Mouse (Mus musculus): Measurements from ENCODE around the gene Cog7. TPM values are rescaled to one million over a fixed set of nuclear protein-coding genes. Genes with fewer than 3 reads are reported as not detected.

Cog7 gene
- total and polyA plus RNA-seq, 3 experiments = 9.0 to 32.7 (median 19.3) TPM

DNA sequence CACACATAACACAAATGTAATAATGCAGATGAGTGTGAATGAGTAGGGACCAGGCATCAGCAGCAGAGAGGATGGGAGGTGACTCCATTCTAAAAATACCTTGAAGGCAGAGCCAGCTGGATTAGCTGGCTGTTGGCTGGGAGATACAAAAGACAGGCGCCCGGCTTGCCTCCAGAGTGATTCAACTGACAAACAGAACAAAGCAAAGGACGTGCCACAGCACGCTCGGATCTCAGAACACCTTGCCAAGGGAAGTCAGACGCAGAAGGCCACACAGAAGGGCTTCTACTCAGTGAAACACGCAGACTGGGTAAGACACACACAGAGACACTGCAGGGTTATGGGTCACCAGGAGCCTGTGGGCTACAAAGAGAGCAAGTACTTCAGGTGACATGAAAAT lies 140.7 kb downstream of the Cog7 start:
- no peak for ATAC-seq (ENCODE audit: extremely low read depth, insufficient number of reproducible peaks, low FRiP score, poor library complexity, severe bottlenecking)
- Histone ChIP-seq H3K27me3 (ENCODE audit: insufficient read depth, low read length) (no peaks in the 10 kb centered on the region; the same call in 1 of the 2 replicates), H3K4me1 (ENCODE audit: insufficient read depth, low read depth, low read length) (no peaks in the 10 kb centered on the region), H3K36me3 (replicated peaks) (no peaks in the 10 kb centered on the region), H3K9me3 (replicated peaks) (no peaks in the 10 kb centered on the region), H3K4me3 (ENCODE audit: low read depth, low read length) (no peak overlapping the region)
- DNase-seq (ENCODE audit: low spot score) = no peak
- TF ChIP-seq GATA2 (IDR thresholded peaks at IDR 0.05; ENCODE audit: borderline replicate concordance, low read depth, low read length) (no peak), POLR2AphosphoS5 (IDR thresholded peaks at IDR 0.05; ENCODE audit: insufficient replicate concordance, low read depth, low read length) (no peak), TAL1 (conservative IDR thresholded peaks at IDR 0.05; ENCODE audit: low read depth, low read length) (no peak), GATA1 (IDR thresholded peaks at IDR 0.05; ENCODE audit: borderline replicate concordance, low read length) (no peak)

DNA sequence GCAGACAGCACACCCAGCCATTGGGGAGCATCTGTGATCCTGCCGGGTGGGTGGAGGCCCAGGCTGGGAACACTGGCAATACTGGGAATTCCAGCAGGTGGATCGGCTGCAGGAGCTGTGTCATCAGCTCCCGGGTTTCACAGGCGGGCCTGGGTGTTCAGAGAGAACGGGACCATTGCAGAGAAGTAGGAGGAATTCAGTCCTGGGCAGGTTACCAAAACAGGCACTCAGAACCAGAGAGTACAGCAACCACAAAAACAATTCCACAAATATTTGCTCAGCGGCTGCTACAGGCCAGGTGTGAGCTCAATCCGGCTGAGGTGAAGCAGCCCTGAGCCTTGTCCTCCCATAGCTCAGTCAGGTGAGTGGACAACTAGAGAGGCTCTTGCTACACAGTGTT lies 144.7 kb downstream of the Cog7 start:
- no peak for DNase-seq (ENCODE audit: low spot score)
- peaks cover 4% of the 10 kb centered on the region; the same call in 1 of the 2 replicates for H3K9me3 ChIP-seq (replicated peaks)
- no peaks in the 10 kb centered on the region for H3K4me1 ChIP-seq (ENCODE audit: insufficient read depth, low read depth, low read length)
- H3K36me3 ChIP-seq (replicated peaks) = no peaks in the 10 kb centered on the region
- no peak overlapping the region for H3K4me3 ChIP-seq (ENCODE audit: low read depth, low read length)
- no peak for ATAC-seq (ENCODE audit: extremely low read depth, insufficient number of reproducible peaks, low FRiP score, poor library complexity, severe bottlenecking)
- H3K27me3 ChIP-seq (ENCODE audit: insufficient read depth, low read length) = no peaks in the 10 kb centered on the region; the same call in 1 of the 2 replicates
- TF ChIP-seq CTCF (IDR thresholded peaks at IDR 0.05; ENCODE audit: low read depth, low read length) (no peak), GATA1 (IDR thresholded peaks at IDR 0.05; ENCODE audit: borderline replicate concordance, low read length) (no peak), POLR2AphosphoS5 (IDR thresholded peaks at IDR 0.05; ENCODE audit: insufficient replicate concordance, low read depth, low read length) (no peak), TAL1 (conservative IDR thresholded peaks at IDR 0.05; ENCODE audit: low read depth, low read length) (no peak), GATA2 (IDR thresholded peaks at IDR 0.05; ENCODE audit: borderline replicate concordance, low read depth, low read length) (no peak)

DNA sequence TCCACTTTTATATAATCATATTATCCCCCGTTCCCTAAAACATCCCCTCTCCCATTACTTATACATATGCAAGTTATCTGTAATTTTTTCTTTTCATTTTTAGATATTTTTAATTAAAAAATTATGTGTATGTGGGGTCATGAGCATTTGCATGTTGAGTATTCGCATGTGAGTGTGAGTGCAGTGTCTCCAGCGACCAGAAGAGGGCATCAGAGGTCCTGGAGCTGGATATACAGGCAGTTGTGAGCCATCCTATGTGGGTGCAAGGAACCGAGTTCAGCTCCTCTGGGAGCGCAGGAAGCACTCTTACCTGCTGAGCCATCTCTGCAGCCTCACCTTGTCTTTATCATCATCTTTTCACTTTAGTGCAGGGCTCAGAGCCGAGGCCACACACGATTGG lies 146.1 kb downstream of the Cog7 start:
- Histone ChIP-seq H3K4me3 (ENCODE audit: low read depth, low read length) (no peak overlapping the region), H3K9me3 (replicated peaks) (peaks cover 4% of the 10 kb centered on the region; the same call in 1 of the 2 replicates), H3K27me3 (ENCODE audit: insufficient read depth, low read length) (no peaks in the 10 kb centered on the region; the same call in 1 of the 2 replicates), H3K4me1 (ENCODE audit: insufficient read depth, low read depth, low read length) (no peaks in the 10 kb centered on the region), H3K36me3 (replicated peaks) (no peaks in the 10 kb centered on the region)
- DNase-seq (ENCODE audit: low spot score) (no peak), ATAC-seq (ENCODE audit: extremely low read depth, insufficient number of reproducible peaks, low FRiP score, poor library complexity, severe bottlenecking) (no peak)
- TF ChIP-seq GATA2 (IDR thresholded peaks at IDR 0.05; ENCODE audit: borderline replicate concordance, low read depth, low read length) (no peak), CTCF (IDR thresholded peaks at IDR 0.05; ENCODE audit: low read depth, low read length) (0 out of 2 replicates have a peak, but pooled peaks have one; percentile 18), POLR2AphosphoS5 (IDR thresholded peaks at IDR 0.05; ENCODE audit: insufficient replicate concordance, low read depth, low read length) (no peak), GATA1 (IDR thresholded peaks at IDR 0.05; ENCODE audit: borderline replicate concordance, low read length) (no peak)

Other genes starting within 250 kb of the Cog7 start
- not detected in 2 replicates for gene Scnn1g, start 247.2 kb downstream of the Cog7 start, total RNA-seq (2014; fragmentation: Nextera tagmentation)
- gene Scnn1g, start 247.2 kb downstream of the Cog7 start, total RNA-seq (2017) = 0.11 TPM in 1 of 2 replicates, not detected in the other
- gene Scnn1g, start 247.2 kb downstream of the Cog7 start, polyA plus RNA-seq (2012) = not detected in 2 replicates
- not detected in 2 replicates for gene Scnn1b, start 116.7 kb downstream of the Cog7 start, total RNA-seq (2014; fragmentation: Nextera tagmentation)
- 0.11 TPM in 1 of 2 replicates, not detected in the other for gene Scnn1b, start 116.7 kb downstream of the Cog7 start, total RNA-seq (2017)
- gene Scnn1b, start 116.7 kb downstream of the Cog7 start, polyA plus RNA-seq (2012) = not detected in 2 replicates
- 174 and 198 TPM in 2 replicates for gene Gga2, start 39.5 kb upstream of the Cog7 start, total RNA-seq (2014; fragmentation: Nextera tagmentation)
- gene Gga2, start 39.5 kb upstream of the Cog7 start, total RNA-seq (2017) = 314 and 315 TPM in 2 replicates
- gene Gga2, start 39.5 kb upstream of the Cog7 start, polyA plus RNA-seq (2012) = 299 and 333 TPM in 2 replicates
- 49.3 and 49.6 TPM in 2 replicates for gene Ubfd1, start 85.5 kb upstream of the Cog7 start, total RNA-seq (2014; fragmentation: Nextera tagmentation)
- 49.7 and 52.2 TPM in 2 replicates for gene Ubfd1, start 85.5 kb upstream of the Cog7 start, total RNA-seq (2017)
- 32.9 and 38.1 TPM in 2 replicates for gene Ubfd1, start 85.5 kb upstream of the Cog7 start, polyA plus RNA-seq (2012)
- 12.8 and 14.4 TPM in 2 replicates for gene Ears2, start 85.6 kb upstream of the Cog7 start, total RNA-seq (2014; fragmentation: Nextera tagmentation)
- 7.9 and 9.7 TPM in 2 replicates for gene Ears2, start 85.6 kb upstream of the Cog7 start, total RNA-seq (2017)
- gene Ears2, start 85.6 kb upstream of the Cog7 start, polyA plus RNA-seq (2012) = 16.3 and 17.0 TPM in 2 replicates
- gene Ndufab1, start 120.2 kb upstream of the Cog7 start, total RNA-seq (2014; fragmentation: Nextera tagmentation) = 161 and 182 TPM in 2 replicates
- 89.3 and 121 TPM in 2 replicates for gene Ndufab1, start 120.2 kb upstream of the Cog7 start, total RNA-seq (2017)
- gene Ndufab1, start 120.2 kb upstream of the Cog7 start, polyA plus RNA-seq (2012) = 1,259 and 1,762 TPM in 2 replicates
- 46.1 and 49.8 TPM in 2 replicates for gene Palb2, start 151.3 kb upstream of the Cog7 start, total RNA-seq (2014; fragmentation: Nextera tagmentation)
- gene Palb2, start 151.3 kb upstream of the Cog7 start, total RNA-seq (2017) = 31.0 and 41.1 TPM in 2 replicates
- 3.7 and 6.4 TPM in 2 replicates for gene Palb2, start 151.3 kb upstream of the Cog7 start, polyA plus RNA-seq (2012)
- 66.3 and 96.8 TPM in 2 replicates for gene Dctn5, start 151.3 kb upstream of the Cog7 start, total RNA-seq (2014; fragmentation: Nextera tagmentation)
- 116 and 125 TPM in 2 replicates for gene Dctn5, start 151.3 kb upstream of the Cog7 start, total RNA-seq (2017)
- gene Dctn5, start 151.3 kb upstream of the Cog7 start, polyA plus RNA-seq (2012) = 5.7 and 6.2 TPM in 2 replicates
- gene Plk1, start 177.7 kb upstream of the Cog7 start, total RNA-seq (2014; fragmentation: Nextera tagmentation) = 103 and 128 TPM in 2 replicates
- 35.0 and 51.6 TPM in 2 replicates for gene Plk1, start 177.7 kb upstream of the Cog7 start, total RNA-seq (2017)
- gene Plk1, start 177.7 kb upstream of the Cog7 start, polyA plus RNA-seq (2012) = 83.0 and 96.3 TPM in 2 replicates
- gene Ern2, start 204.5 kb upstream of the Cog7 start, total RNA-seq (2014; fragmentation: Nextera tagmentation) = not detected in 2 replicates
- not detected in 2 replicates for gene Ern2, start 204.5 kb upstream of the Cog7 start, total RNA-seq (2017)
- not detected in 2 replicates for gene Ern2, start 204.5 kb upstream of the Cog7 start, polyA plus RNA-seq (2012)
- gene Chp2, start 237.8 kb upstream of the Cog7 start, total RNA-seq (2014; fragmentation: Nextera tagmentation) = not detected in 2 replicates
- gene Chp2, start 237.8 kb upstream of the Cog7 start, total RNA-seq (2017) = 0.11 TPM in 1 of 2 replicates, not detected in the other
- gene Chp2, start 237.8 kb upstream of the Cog7 start, polyA plus RNA-seq (2012) = not detected in 2 replicates

All from G1E (cell line).